In the genomic region with DNA sequence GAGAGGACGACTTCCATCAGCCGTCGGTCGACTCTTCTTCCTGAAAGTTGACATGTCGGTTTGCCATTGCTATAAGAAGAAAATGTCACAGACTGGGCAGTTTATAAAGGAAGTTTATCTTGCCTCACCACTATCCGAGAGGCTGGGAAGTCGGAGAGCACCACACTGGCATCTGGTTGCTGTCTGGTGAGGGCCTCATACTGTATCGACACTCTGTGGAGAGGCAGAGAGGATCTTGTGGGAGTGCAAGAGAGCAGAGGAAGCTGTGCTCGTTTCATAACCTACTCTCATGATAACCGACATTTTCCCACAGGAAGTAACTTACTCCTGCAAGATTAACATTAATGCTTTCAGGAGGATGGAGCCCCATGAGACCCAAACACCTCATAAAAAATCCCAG, we compare ENCODE assay signal across 20 mouse cellular contexts. TPM values are rescaled to one million over a fixed set of nuclear protein-coding genes. Genes with fewer than 3 reads are reported as not detected.
A peak's percentile ranks its signal among the peaks of the same experiment; 100 is the strongest.
DNase-seq lines count a peak whose midpoint lies in the region; ATAC-seq and TF ChIP-seq lines count a peak whose summit lies in the region.
"Had no signal": no experiment of that assay in that cellular context is flagged by ENCODE, and none has a peak within 500 bp of the region (broad histone marks: within the 10 kb centered on the region; RNA-seq: fewer than 3 reads in every experiment).

No protein-coding gene starts in this region.

- DNase-seq in liver: peak; percentile 19
- no peak for DNase-seq in liver, embryonic 11.5 days (ENCODE audit: low spot score)
- DNase-seq in right cerebral cortex, postnatal 25 days: no peak
- DNase-seq in kidney, adult 11 months: no peak
- DNase-seq in thymus, postnatal 36 days: no peak
- DNase-seq: adrenal gland, postnatal 25 days; cerebellum, adult 8-10 months; cerebellum, postnatal 14 days; forebrain, postnatal 0 days; gastrocnemius, postnatal 14 days had no signal

- H3K27ac ChIP-seq in liver, embryonic 11.5 days (ENCODE audit: low read depth, low read length): no peak overlapping the region
- H3K27ac ChIP-seq in bone marrow, adult 2 months (ENCODE audit: control insufficient read depth, insufficient read depth, low read depth, low read length, poor library complexity): peak overlapping the region; percentile 26; the same call in 1 of the 2 replicates
- no peak overlapping the region for H3K27ac ChIP-seq in liver, embryonic 12.5 days
- H3K27ac ChIP-seq: embryonic facial prominence, embryonic 12.5 days; forebrain, embryonic 12.5 days; heart, embryonic 10.5 days; hindbrain, embryonic 10.5 days; hindbrain, embryonic 14.5 days had no signal

- no peaks in the 10 kb centered on the region for H3K36me3 ChIP-seq in liver, embryonic 11.5 days (ENCODE audit: control insufficient read depth, insufficient read depth, low read length)
- no peaks in the 10 kb centered on the region for H3K36me3 ChIP-seq in liver, embryonic 12.5 days
- no peaks in the 10 kb centered on the region for H3K36me3 ChIP-seq in megakaryocyte, embryonic 14.5 days (replicated peaks; ENCODE audit: low read length)
- H3K36me3 ChIP-seq: embryonic facial prominence, embryonic 12.5 days; forebrain, embryonic 12.5 days; heart, embryonic 10.5 days; hindbrain, embryonic 10.5 days had no signal

- ATAC-seq in liver, embryonic 11.5 days (replicated peaks; ENCODE audit: low FRiP score): no peak; the same call in 1 of the 2 replicates
- peak; percentile 49; the same call in 1 of the 2 replicates for ATAC-seq in liver, embryonic 12.5 days
- ATAC-seq: activated CD4-positive, CD25-positive, alpha-beta regulatory T cell, adult 4 months; forebrain, postnatal 0 days; Patski had no signal

- TF ChIP-seq CTCF in bone marrow, adult 2 months (IDR thresholded peaks at IDR 0.05; ENCODE audit: control insufficient read depth, insufficient read depth, low read length): no peak

- H3K9me3 ChIP-seq in liver, embryonic 11.5 days (ENCODE audit: control insufficient read depth, low read length): no peaks in the 10 kb centered on the region
- no peaks in the 10 kb centered on the region for H3K9me3 ChIP-seq in liver, embryonic 12.5 days (replicated peaks)
- no peaks in the 10 kb centered on the region for H3K9me3 ChIP-seq in megakaryocyte, embryonic 14.5 days
- H3K9me3 ChIP-seq: embryonic facial prominence, embryonic 12.5 days; forebrain, embryonic 12.5 days; heart, embryonic 10.5 days; hindbrain, embryonic 10.5 days had no signal

- TF ChIP-seq POLR2A in bone marrow, adult 2 months (IDR thresholded peaks at IDR 0.05; ENCODE audit: borderline replicate concordance, control insufficient read depth, low read depth, low read length): no peak

- 45% methylated on average over 10 of the region's 10 CpGs for WGBS in liver, embryonic 11.5 days
- 7% methylated on average over 10 of the region's 10 CpGs for WGBS in bone marrow, adult 2 months
- WGBS in liver, embryonic 12.5 days (ENCODE audit: insufficient replicate concordance): 25% methylated on average over 10 of the region's 10 CpGs

- H3K27me3 ChIP-seq in liver, embryonic 11.5 days (replicated peaks; ENCODE audit: control insufficient read depth, insufficient read depth, low read length): no peaks in the 10 kb centered on the region
- H3K27me3 ChIP-seq in liver, embryonic 12.5 days (replicated peaks): no peaks in the 10 kb centered on the region; the same call in 1 of the 2 replicates
- H3K27me3 ChIP-seq in megakaryocyte, embryonic 14.5 days (replicated peaks): peaks cover 6% of the 10 kb centered on the region
- H3K27me3 ChIP-seq: embryonic facial prominence, embryonic 12.5 days; forebrain, embryonic 12.5 days; Patski had no signal

- no peaks in the 10 kb centered on the region for H3K4me1 ChIP-seq in liver, embryonic 11.5 days (replicated peaks; ENCODE audit: control insufficient read depth, insufficient read depth, low read length)
- peaks cover 1% of the 10 kb centered on the region; the same call in 1 of the 2 replicates for H3K4me1 ChIP-seq in bone marrow, adult 2 months (ENCODE audit: control insufficient read depth, insufficient read depth, low read length)
- peaks cover 14% of the 10 kb centered on the region for H3K4me1 ChIP-seq in liver, embryonic 12.5 days
- peaks cover 36% of the 10 kb centered on the region for H3K4me1 ChIP-seq in megakaryocyte, embryonic 14.5 days
- H3K4me1 ChIP-seq: embryonic facial prominence, embryonic 12.5 days; forebrain, embryonic 12.5 days; heart, embryonic 10.5 days; hindbrain, embryonic 10.5 days had no signal

- no peak overlapping the region for H3K9ac ChIP-seq in liver, embryonic 11.5 days (ENCODE audit: low read depth, low read length)
- no peak overlapping the region for H3K9ac ChIP-seq in liver, embryonic 12.5 days
- H3K9ac ChIP-seq: embryonic facial prominence, embryonic 12.5 days; forebrain, embryonic 12.5 days; forebrain, postnatal 0 days; hindbrain, embryonic 14.5 days had no signal

- H3K4me2 ChIP-seq in liver, embryonic 11.5 days: no peak overlapping the region
- H3K4me2 ChIP-seq in liver, embryonic 12.5 days: no peak overlapping the region
- H3K4me2 ChIP-seq: embryonic facial prominence, embryonic 12.5 days; forebrain, embryonic 12.5 days; hindbrain, embryonic 14.5 days had no signal

- no peak overlapping the region for H3K4me3 ChIP-seq in liver, embryonic 11.5 days (ENCODE audit: low read depth, low read length)
- H3K4me3 ChIP-seq in bone marrow, adult 2 months (replicated peaks; ENCODE audit: control insufficient read depth, low read depth, low read length): no peak overlapping the region
- H3K4me3 ChIP-seq in liver, embryonic 12.5 days: no peak overlapping the region
- peak overlapping the region; percentile 76 for H3K4me3 ChIP-seq in megakaryocyte, embryonic 14.5 days (replicated peaks)
- H3K4me3 ChIP-seq: embryonic facial prominence, embryonic 12.5 days; forebrain, embryonic 12.5 days; heart, embryonic 10.5 days; hindbrain, embryonic 10.5 days had no signal

RNA-seq across cellular contexts. Expression of a gene that starts 7.9 kb away (rescaled TPM):
- polyA plus RNA-seq in liver, embryonic 11.5 days (2014; fragmentation: Nextera tagmentation; extraction: Ambion mirVana): 30.6 and 31.8 TPM in 2 replicates
- 31.2 and 47.5 TPM in 2 replicates for polyA plus RNA-seq in bone marrow, adult 2 months (2011; ENCODE audit: insufficient read depth, insufficient read length, low replicate concordance, missing spikeins)
- polyA plus RNA-seq in liver, embryonic 12.5 days (2016; fragmentation: Nextera tagmentation; extraction: Ambion mirVana): 17.2 and 19.6 TPM in 2 replicates
- polyA plus RNA-seq in megakaryocyte, embryonic 14.5 days (2012; ENCODE audit: insufficient read depth, low replicate concordance): 46.5 TPM in 1 of 2 replicates, not detected in the other
